Mouse (Mus musculus) inflammation-experienced regulatory T-cells, adult 16 weeks (primary cell): ENCODE data around the gene Klhl23. TPM values are rescaled to one million over a fixed set of nuclear protein-coding genes. Genes with fewer than 3 reads are reported as not detected.

Experiments used
- polyA plus RNA-seq: library from polyadenylated mRNA; unstranded; fragments of 100-300 nt; shearing (Covaris generic); gene quantifications from one replicate; pipeline ENCODE4 v1.2.1, GENCODE M21; 2017

Klhl23 gene
- 0.12 TPM for polyA plus RNA-seq

GRCm38 (mm10) chr2:69821711-69822110 lies at the start of gene Klhl23:
Gene Klhl23, plus strand, starts transcription at chr2:69821944.

GRCm38 (mm10) chr2:69789429-69790069 lies 32.2 kb upstream of the Klhl23 start, which contains the start of the genes Ccdc173 and Phospho2:
Gene Ccdc173, minus strand, starts transcription at chr2:69789575.
Gene Phospho2, plus strand, starts transcription at chr2:69789623.

GRCm38 (mm10) chr2:69861485-69862091 lies 39.8 kb downstream of the Klhl23 start, which contains the start of gene Ssb:
Gene Ssb, plus strand, starts transcription at chr2:69861562.

GRCm38 (mm10) chr2:69885451-69886305 lies 63.9 kb downstream of the Klhl23 start, which contains the start of gene Mettl5:
Gene Mettl5, minus strand, starts transcription at chr2:69885615.

Other genes with a start within 250 kb of the Klhl23 start
- gene Lrp2, start 235.9 kb upstream of the Klhl23 start, polyA plus RNA-seq, result not detected
- 0.66 TPM for gene Bbs5, start 174.8 kb upstream of the Klhl23 start, polyA plus RNA-seq
- not detected for gene Klhl41, start 151.8 kb upstream of the Klhl23 start, polyA plus RNA-seq
- 15.3 TPM for gene Fastkd1, start 108.4 kb upstream of the Klhl23 start, polyA plus RNA-seq
- 194 TPM for gene Ppig, start 99.4 kb upstream of the Klhl23 start, polyA plus RNA-seq
- gene Ccdc173, start 32.4 kb upstream of the Klhl23 start, polyA plus RNA-seq, result 4.0 TPM
- 55.6 TPM for gene Phospho2, start 32.3 kb upstream of the Klhl23 start, polyA plus RNA-seq
- 332 TPM for gene Ssb, start 39.6 kb downstream of the Klhl23 start, polyA plus RNA-seq
- 40.0 TPM for gene Mettl5, start 63.7 kb downstream of the Klhl23 start, polyA plus RNA-seq
- 9.9 TPM for gene Ubr3, start 75.3 kb downstream of the Klhl23 start, polyA plus RNA-seq
- 24.4 TPM for gene Myo3b, start 217.2 kb downstream of the Klhl23 start, polyA plus RNA-seq